Mouse (Mus musculus) limb, embryonic 15.5 days (tissue): ENCODE measurements around the gene Pi4k2a. TPM values are rescaled to one million over a fixed set of nuclear protein-coding genes. Genes with fewer than 3 reads are reported as not detected.

Source experiments
- ATAC-seq: fragments of 200-750 bp; cut with Nextera tagmentation; 2 replicates; pipeline ENCODE4 v1.8.0; 2017; ENCODE audit warnings: low read depth, moderate TSS enrichment; ENCODE audit not compliant: insufficient number of reproducible peaks, low FRiP score, low TSS enrichment
- H3K27ac ChIP-seq: fragments of 300-500 bp; sonication (generic); 2 replicates; pipeline ENCODE4 v1.5.1; 2015; ENCODE audit warnings: moderate library complexity, mild to moderate bottlenecking, inconsistent platforms
- H3K27me3 ChIP-seq: fragments of 300-500 bp; sonication (generic); 2 replicates; pipeline ENCODE4 v1.6.1; 2015; ENCODE audit warnings: inconsistent platforms
- H3K36me3 ChIP-seq: fragments of 300-500 bp; sonication (generic); 2 replicates; pipeline ENCODE4 v1.6.1; 2015; ENCODE audit warnings: inconsistent platforms
- H3K4me1 ChIP-seq: fragments of 300-500 bp; sonication (generic); 2 replicates; pipeline ENCODE4 v1.6.1; 2015; ENCODE audit warnings: inconsistent platforms
- H3K4me2 ChIP-seq: fragments of 300-500 bp; sonication (generic); 2 replicates; pipeline ENCODE4 v1.6.1; 2015; ENCODE audit warnings: mild to moderate bottlenecking, inconsistent platforms
- H3K4me3 ChIP-seq: fragments of 300-500 bp; sonication (generic); 2 replicates; pipeline ENCODE4 v1.5.1; 2015; ENCODE audit warnings: mild to moderate bottlenecking, inconsistent platforms
- H3K9ac ChIP-seq: fragments of 300-500 bp; sonication (generic); 2 replicates; pipeline ENCODE4 v1.6.1; 2015; ENCODE audit warnings: inconsistent platforms
- H3K9me3 ChIP-seq: fragments of 300-500 bp; sonication (generic); 2 replicates; pipeline ENCODE4 v1.6.1; 2016; ENCODE audit warnings: inconsistent platforms
- WGBS: fragments of 180-500 bp; shearing (Covaris S2); methylation state at CpG from one replicate; pipeline ENCODE4 v1.1.7; 2015; 5-methylcytosine and 5-hydroxymethylcytosine counted together
- polyA plus RNA-seq: library from polyadenylated mRNA; unstranded; fragments of >200 nt; fragmentation: Nextera tagmentation; extraction: Ambion mirVana; gene quantifications from 2 replicates; pipeline ENCODE4 v1.2.1, GENCODE M21; 2015

The Pi4k2a gene
- polyA plus RNA-seq, 1 experiment from 2014 or later, result 23.7 TPM

DNA sequence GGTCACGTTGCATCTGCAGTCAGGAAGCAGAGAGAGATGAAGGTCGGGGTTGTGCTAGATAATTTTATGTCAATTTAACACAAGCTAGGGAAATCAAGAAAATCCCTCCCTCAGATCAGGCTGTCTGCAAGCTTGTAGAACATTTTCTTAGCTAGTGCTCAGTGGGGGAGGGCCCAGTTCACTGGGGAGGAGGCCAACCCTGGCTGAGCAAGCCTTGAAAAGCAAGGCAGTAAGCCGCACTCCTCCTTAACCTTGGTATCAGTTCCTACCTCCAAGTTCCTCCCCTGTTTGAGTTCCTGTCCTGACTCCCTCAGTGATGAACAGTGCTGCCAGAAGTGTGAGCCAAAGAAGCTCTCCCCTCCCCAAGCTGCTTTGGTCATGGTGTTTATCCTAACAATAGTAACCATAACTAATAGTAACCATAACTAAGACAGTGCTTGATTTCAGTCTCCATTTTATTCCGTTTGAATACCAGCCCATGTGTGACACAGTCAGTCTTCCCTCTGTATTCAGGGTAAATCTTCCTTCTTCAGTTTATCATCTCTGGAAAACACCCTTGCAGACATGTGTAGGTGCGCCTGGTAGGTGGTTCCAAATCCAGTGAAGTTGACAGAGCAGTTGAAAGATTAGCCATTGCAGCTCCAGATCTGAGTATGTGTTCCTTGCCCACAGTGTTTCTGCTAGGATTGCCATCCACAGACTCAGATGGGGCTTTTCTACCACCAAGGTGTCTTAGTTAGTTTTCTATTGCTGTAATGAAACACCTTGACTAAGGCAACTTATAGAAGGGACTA is 49.7 kb downstream of the Pi4k2a start:
- Histone ChIP-seq H3K36me3 (no peaks in the 10 kb centered on the region), H3K4me1 (peaks cover 3% of the 10 kb centered on the region), H3K4me3 (no peak overlapping the region), H3K27ac (no peak overlapping the region), H3K27me3 (no peaks in the 10 kb centered on the region), H3K9me3 (no peaks in the 10 kb centered on the region), H3K9ac (no peak overlapping the region), H3K4me2 (no peak overlapping the region)
- 74% methylated on average over 5 of the region's 5 CpGs for WGBS
- no peak for ATAC-seq

DNA sequence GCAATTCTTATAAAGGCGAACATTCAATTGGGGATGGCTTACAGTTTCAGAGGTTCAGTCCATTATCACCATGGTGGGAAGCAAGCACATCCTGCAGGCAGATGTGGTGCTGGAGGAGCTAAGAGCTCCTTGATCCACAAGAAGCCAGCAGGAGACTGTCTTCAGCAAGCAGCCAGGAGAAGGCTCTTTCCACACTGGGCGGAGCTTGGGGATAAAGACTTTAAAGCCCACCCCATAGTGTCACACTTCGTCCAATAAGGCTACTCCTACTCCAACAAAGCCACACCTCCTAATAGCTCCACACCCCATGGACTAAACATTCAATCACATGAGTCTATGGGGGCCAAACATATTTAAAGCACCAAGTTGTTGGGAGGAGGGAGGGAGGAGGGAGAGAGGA is 51.7 kb downstream of the Pi4k2a start:
- Histone ChIP-seq H3K36me3 (no peaks in the 10 kb centered on the region), H3K9ac (no peak overlapping the region), H3K9me3 (no peaks in the 10 kb centered on the region), H3K4me2 (no peak overlapping the region), H3K4me3 (no peak overlapping the region), H3K27ac (no peak overlapping the region), H3K4me1 (peaks cover 12% of the 10 kb centered on the region), H3K27me3 (no peaks in the 10 kb centered on the region)
- ATAC-seq, result no peak
- WGBS, result 69% methylated on average over 3 of the region's 3 CpGs

GRCm38 (mm10) chr19:42142757-42143156 is 52.5 kb downstream of the Pi4k2a start:
- Histone ChIP-seq H3K9ac (no peak overlapping the region), H3K9me3 (no peaks in the 10 kb centered on the region), H3K27ac (no peak overlapping the region), H3K4me1 (peaks cover 13% of the 10 kb centered on the region), H3K36me3 (no peaks in the 10 kb centered on the region), H3K4me2 (no peak overlapping the region), H3K4me3 (no peak overlapping the region), H3K27me3 (no peaks in the 10 kb centered on the region)
- ATAC-seq, result no peak
- WGBS, result 81% methylated on average over 2 of the region's 2 CpGs

DNA sequence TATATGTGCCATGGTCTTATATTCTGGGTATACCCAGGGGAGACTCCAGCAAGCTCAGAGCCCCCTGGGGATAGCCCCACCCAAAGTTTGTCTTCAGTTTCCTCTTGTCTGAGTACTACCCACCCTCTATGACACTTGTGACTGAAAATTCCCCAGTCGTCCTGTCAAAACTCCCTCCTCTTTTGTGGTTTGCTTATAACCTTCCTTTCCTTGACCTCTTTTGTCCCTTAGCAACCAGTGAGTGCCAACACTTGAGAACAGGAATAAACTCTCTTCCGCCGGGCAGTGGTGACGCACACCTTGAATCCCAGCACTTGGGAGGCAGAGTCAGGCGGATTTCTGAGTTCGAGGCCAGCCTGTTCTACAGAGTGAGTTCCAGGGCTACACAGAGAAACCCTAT is 53.8 kb downstream of the Pi4k2a start:
- Histone ChIP-seq H3K4me1 (peaks cover 25% of the 10 kb centered on the region), H3K27ac (no peak overlapping the region), H3K36me3 (no peaks in the 10 kb centered on the region), H3K9ac (no peak overlapping the region), H3K27me3 (no peaks in the 10 kb centered on the region), H3K4me3 (no peak overlapping the region), H3K4me2 (no peak overlapping the region), H3K9me3 (no peaks in the 10 kb centered on the region)
- no peak for ATAC-seq
- WGBS, result 55% methylated on average over 6 of the region's 6 CpGs

DNA sequence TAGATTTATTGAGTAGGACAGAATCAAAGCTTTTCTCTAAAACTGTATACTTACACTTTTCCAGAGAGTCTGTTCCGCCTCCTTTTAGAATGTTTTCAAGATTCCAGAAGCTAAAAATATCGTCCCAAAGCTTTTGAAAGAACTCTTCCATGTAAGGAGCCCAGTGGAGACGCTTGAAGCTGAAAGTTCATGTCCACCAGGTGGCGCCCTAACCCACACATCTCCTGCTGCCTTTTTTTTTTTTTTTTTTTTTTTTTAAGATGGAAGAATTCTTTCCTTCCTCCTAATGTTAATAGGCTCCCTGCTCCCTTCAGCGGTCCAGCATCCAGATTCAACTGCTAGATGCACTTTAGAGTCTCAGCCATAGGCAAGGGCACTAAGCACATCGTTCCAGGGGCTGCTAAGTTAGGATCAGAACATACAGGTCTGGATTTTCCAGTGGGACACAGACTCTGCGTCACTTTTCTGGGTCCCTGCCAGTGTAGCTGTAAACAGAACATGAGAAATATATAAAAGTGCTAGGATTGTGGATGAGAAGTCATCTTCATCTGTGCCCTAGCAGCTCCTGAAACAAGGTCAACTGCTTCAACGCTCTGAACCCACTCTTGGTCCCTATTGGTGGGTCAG is 54.4 kb downstream of the Pi4k2a start:
- Histone ChIP-seq H3K4me3 (no peak overlapping the region), H3K27ac (0 out of 2 replicates have a peak overlapping the region, but pooled peaks have one; percentile 33), H3K36me3 (no peaks in the 10 kb centered on the region), H3K4me1 (peaks cover 30% of the 10 kb centered on the region), H3K4me2 (no peak overlapping the region), H3K9me3 (no peaks in the 10 kb centered on the region), H3K27me3 (no peaks in the 10 kb centered on the region), H3K9ac (no peak overlapping the region)
- 26% methylated on average over 8 of the region's 8 CpGs for WGBS
- no peak for ATAC-seq

DNA sequence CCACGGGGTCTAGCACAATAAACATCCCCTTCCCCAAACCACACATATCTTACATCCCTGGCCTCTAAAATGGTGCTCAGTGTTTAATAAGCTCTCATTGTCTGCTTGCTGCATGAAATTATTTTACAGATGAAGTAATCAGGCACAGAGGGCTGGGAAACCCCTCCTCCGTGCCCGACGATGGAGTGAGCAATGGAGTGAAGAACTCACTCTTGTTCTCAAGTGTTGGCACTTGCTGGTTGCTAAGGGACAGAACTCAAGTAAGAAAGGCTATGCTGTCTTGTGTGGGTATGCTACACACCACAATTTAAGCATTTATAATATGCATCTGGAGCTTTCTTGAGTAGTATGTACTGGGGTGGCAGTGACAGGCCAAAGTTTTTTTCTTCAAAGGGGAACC is 54.9 kb downstream of the Pi4k2a start:
- H3K27ac ChIP-seq, result 0 out of 2 replicates have a peak overlapping the region, but pooled peaks have one; percentile 33
- H3K9ac ChIP-seq, result no peak overlapping the region
- H3K4me3 ChIP-seq, result no peak overlapping the region
- no peak overlapping the region for H3K4me2 ChIP-seq
- peaks cover under 1% of the 10 kb centered on the region; the same call in 1 of the 2 replicates for H3K36me3 ChIP-seq
- no peaks in the 10 kb centered on the region for H3K9me3 ChIP-seq
- peaks cover 36% of the 10 kb centered on the region for H3K4me1 ChIP-seq
- no peak for ATAC-seq
- WGBS, result 69% methylated on average over 4 of the region's 4 CpGs
- H3K27me3 ChIP-seq, result no peaks in the 10 kb centered on the region

DNA sequence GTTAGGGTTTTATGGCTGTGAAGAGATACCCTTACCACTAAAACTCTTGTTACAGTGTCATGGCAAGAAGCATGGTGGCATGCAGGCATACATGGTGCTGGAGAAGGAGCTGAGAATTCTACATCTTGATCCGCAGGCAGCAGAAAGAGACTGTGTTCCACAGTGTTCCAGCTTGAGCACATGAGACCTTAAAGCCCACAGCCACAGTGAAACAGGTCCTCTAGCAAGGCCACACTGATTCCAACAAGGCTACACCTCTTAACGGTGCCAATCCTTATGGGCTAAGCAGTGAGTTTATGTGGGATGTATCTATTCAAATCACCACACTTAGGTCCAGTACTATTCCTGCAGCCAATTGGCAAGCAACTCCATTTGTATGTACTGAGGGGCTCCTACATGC is 55.5 kb downstream of the Pi4k2a start:
- Histone ChIP-seq H3K4me3 (no peak overlapping the region), H3K4me1 (peaks cover 41% of the 10 kb centered on the region), H3K4me2 (no peak overlapping the region), H3K27ac (no peak overlapping the region), H3K27me3 (no peaks in the 10 kb centered on the region), H3K36me3 (peaks cover 6% of the 10 kb centered on the region), H3K9me3 (no peaks in the 10 kb centered on the region), H3K9ac (no peak overlapping the region)
- WGBS, result 90% methylated on average over 2 of the region's 2 CpGs
- ATAC-seq, result no peak

DNA sequence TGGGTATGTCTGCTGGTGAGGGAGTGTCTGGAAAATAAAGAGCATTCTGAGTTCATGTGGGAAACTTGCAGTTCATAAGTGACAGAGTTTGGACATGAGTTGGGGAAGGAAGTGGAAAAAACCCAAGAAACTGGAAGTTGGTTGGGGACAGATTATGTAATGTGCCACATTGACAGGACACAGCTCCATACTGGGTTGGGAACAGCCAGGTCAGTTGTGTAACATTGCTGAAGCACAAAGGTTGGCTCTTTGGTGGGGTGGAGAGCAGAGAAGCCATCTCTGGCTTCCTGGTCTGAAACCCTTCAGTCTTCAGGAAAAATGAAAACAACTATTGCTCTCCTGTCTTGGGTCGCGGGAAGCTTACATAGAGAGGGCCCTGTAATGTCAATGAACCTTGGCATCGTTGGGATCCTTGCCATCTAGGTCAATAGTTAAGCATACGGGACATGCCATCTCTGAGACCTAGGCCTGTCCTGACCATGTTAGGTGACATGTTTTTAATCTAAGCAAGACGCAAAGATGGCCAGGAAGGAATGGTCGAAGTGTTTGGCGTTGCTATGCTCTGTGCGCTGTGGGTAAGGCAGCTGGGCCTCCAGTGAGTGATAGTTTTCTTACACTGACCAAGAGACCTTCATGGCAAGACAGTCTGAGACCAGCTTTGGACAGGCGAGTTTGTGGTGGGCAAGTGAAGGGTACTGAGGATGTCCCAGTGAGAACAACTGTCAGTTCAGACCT is 56.2 kb downstream of the Pi4k2a start:
- Histone ChIP-seq H3K4me3 (peak overlapping the region; percentile 77; the same call in 1 of the 2 replicates), H3K4me2 (peak overlapping the region; percentile 82), H3K36me3 (peaks cover 13% of the 10 kb centered on the region), H3K4me1 (peaks cover 48% of the 10 kb centered on the region), H3K27ac (peak overlapping the region; percentile 97), H3K9me3 (no peaks in the 10 kb centered on the region), H3K9ac (no peak overlapping the region), H3K27me3 (no peaks in the 10 kb centered on the region)
- 85% methylated on average over 9 of the region's 9 CpGs for WGBS
- no peak for ATAC-seq

DNA sequence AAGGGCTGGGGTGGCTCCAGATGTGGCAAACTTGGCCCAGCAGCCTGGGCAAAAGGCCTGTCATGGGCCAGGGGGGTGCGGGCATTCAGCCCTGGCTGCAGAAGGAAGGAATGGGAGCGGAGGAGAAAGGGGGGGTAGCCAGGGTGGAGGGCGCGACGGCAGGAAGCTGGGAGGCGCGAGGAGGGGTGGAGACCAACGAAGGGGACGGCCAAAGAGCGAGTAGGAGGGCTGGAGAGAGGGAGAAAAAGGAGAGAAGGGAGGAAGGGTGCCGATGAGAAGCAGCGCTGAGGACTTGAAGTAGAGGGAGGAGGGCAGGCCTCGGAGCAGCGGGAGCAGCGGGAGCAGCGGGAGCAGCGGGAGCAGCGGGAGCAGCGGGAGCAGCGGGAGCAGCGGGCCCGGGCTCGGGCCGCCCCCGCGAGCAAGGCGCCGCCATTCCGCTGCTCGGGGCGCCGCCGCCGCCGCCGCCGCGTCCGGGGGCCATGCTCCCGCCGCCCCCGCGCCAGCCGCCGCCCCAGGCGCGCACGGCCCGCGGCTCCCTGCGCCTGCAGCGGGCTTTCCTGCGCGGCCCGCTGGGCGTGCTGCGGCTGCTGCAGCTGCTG is 57.0 kb downstream of the Pi4k2a start, which contains the start of gene Marveld1:
Marveld1 (plus strand) TSS at position 231 of the 599 bp plus-strand sequence.
- Histone ChIP-seq H3K9ac (peak within 1 kb of the TSS; percentile 88), H3K27ac (peak within 1 kb of the TSS; percentile 97), H3K4me3 (peak within 1 kb of the TSS; percentile 77), H3K4me1 (peaks cover 56% of the 10 kb centered on the region), H3K4me2 (peak within 1 kb of the TSS; percentile 82), H3K27me3 (no peaks in the 10 kb centered on the region), H3K9me3 (no peaks in the 10 kb centered on the region), H3K36me3 (peaks cover 13% of the 10 kb centered on the region)
- peak; percentile 77 for ATAC-seq
- under 1% methylated on average over 54 of the region's 57 CpGs for WGBS

GRCm38 (mm10) chr19:42147769-42148568 is 57.7 kb downstream of the Pi4k2a start:
- H3K4me2 ChIP-seq, result peak overlapping the region; percentile 82
- H3K4me1 ChIP-seq, result peaks cover 59% of the 10 kb centered on the region
- peak overlapping the region; percentile 97 for H3K27ac ChIP-seq
- peak overlapping the region; percentile 88 for H3K9ac ChIP-seq
- peak; percentile 62 for ATAC-seq
- under 1% methylated on average over 63 of the region's 63 CpGs for WGBS
- no peaks in the 10 kb centered on the region for H3K27me3 ChIP-seq
- H3K4me3 ChIP-seq, result peak overlapping the region; percentile 77
- H3K36me3 ChIP-seq, result peaks cover 13% of the 10 kb centered on the region
- H3K9me3 ChIP-seq, result no peaks in the 10 kb centered on the region

DNA sequence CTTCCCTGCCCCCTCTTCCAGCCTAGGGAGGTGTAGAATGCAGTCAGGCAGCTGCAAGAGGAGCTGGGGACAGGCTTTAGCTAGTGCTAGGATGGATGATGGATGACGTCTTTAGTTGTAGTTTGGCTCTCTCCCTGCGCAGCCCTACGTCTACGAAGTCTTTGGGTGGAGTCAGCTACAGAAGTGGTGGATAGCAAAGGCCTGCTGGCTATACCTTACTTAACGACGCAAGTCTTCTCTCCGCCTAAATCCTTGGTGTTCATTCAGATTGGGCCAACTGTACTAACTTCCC is 58.2 kb downstream of the Pi4k2a start:
- no peaks in the 10 kb centered on the region for H3K27me3 ChIP-seq
- H3K9ac ChIP-seq, result peak overlapping the region; percentile 88; the same call in 1 of the 2 replicates
- H3K9me3 ChIP-seq, result no peaks in the 10 kb centered on the region
- peak overlapping the region; percentile 82 for H3K4me2 ChIP-seq
- H3K4me1 ChIP-seq, result peaks cover 60% of the 10 kb centered on the region
- no peak for ATAC-seq
- WGBS, result 9% methylated on average over 7 of the region's 7 CpGs
- H3K4me3 ChIP-seq, result peak overlapping the region; percentile 77
- H3K36me3 ChIP-seq, result peaks cover 13% of the 10 kb centered on the region
- H3K27ac ChIP-seq, result peak overlapping the region; percentile 97
